8 mouse cellular contexts compared by ENCODE assay signal in genomic region chr5:133666473-133666872, GRCm38 (mm10).
DNase-seq lines count a peak whose midpoint lies in the region; ATAC-seq and TF ChIP-seq lines count a peak whose summit lies in the region.

No protein-coding gene starts in this region.

- H3K9me3 ChIP-seq in hindbrain, embryonic 14.5 days (ENCODE audit: control insufficient read depth, low read length), result no peaks in the 10 kb centered on the region
- no peaks in the 10 kb centered on the region for H3K9me3 ChIP-seq in hindbrain, embryonic 13.5 days

- no peak overlapping the region for H3K27ac ChIP-seq in hindbrain, embryonic 14.5 days
- H3K27ac ChIP-seq in hindbrain, embryonic 13.5 days, result no peak overlapping the region
- no peak overlapping the region for H3K27ac ChIP-seq in testis, adult 2 months (ENCODE audit: control insufficient read depth, insufficient read depth, low read depth, low read length)

- no peak for ATAC-seq in hindbrain, embryonic 14.5 days (ENCODE audit: low FRiP score)
- no peak for ATAC-seq in hindbrain, embryonic 13.5 days (ENCODE audit: low FRiP score)
- ATAC-seq in erythroblast, adult 5-6 weeks (replicated peaks; ENCODE audit: low FRiP score, poor library complexity, severe bottlenecking), result no peak

- peak; percentile 57 for TF ChIP-seq CTCF in lung, adult 2 months (IDR thresholded peaks at IDR 0.05; ENCODE audit: insufficient read depth, low read length)
- peak; percentile 65; the same call in 1 of the 2 replicates for TF ChIP-seq CTCF in testis, adult 2 months (IDR thresholded peaks at IDR 0.05; ENCODE audit: control insufficient read depth, insufficient read depth, insufficient replicate concordance, low read depth, low read length)

- 37% methylated on average over 6 of the region's 6 CpGs for WGBS in hindbrain, embryonic 14.5 days
- WGBS in hindbrain, embryonic 13.5 days, result 42% methylated on average over 6 of the region's 6 CpGs
- 38% methylated on average over 6 of the region's 6 CpGs for WGBS in lung, adult 2 months

- DNase-seq in hindbrain, embryonic 14.5 days (ENCODE audit: low spot score), result peak; percentile 29
- peak; percentile 14 for DNase-seq in MN1 (ENCODE audit: low spot score)
- peak; percentile 19 to 25 for DNase-seq in adrenal gland, postnatal 4 days (ENCODE audit: low spot score in 2 of 2)
- peak; percentile 61 for DNase-seq in gastrocnemius, postnatal 10 days
- DNase-seq in lung, adult 2 months, result peak; percentile 51

- no peaks in the 10 kb centered on the region for H3K4me1 ChIP-seq in hindbrain, embryonic 14.5 days (replicated peaks; ENCODE audit: control insufficient read depth, insufficient read depth, low read length)
- H3K4me1 ChIP-seq in hindbrain, embryonic 13.5 days (replicated peaks), result no peaks in the 10 kb centered on the region
- H3K4me1 ChIP-seq in lung, adult 2 months (ENCODE audit: control insufficient read depth, insufficient read depth, low read length), result no peaks in the 10 kb centered on the region
- no peaks in the 10 kb centered on the region for H3K4me1 ChIP-seq in testis, adult 2 months (ENCODE audit: control insufficient read depth, insufficient read depth, low read length)

- no peak overlapping the region for H3K4me2 ChIP-seq in hindbrain, embryonic 14.5 days (replicated peaks)
- H3K4me2 ChIP-seq in hindbrain, embryonic 13.5 days, result no peak overlapping the region

- no peak overlapping the region for H3K9ac ChIP-seq in hindbrain, embryonic 14.5 days
- no peak overlapping the region for H3K9ac ChIP-seq in hindbrain, embryonic 13.5 days

- H3K27me3 ChIP-seq in hindbrain, embryonic 14.5 days (ENCODE audit: control insufficient read depth, insufficient read depth, low read length), result no peaks in the 10 kb centered on the region
- 0 out of 2 replicates have a peak, but pooled peaks cover 2% of the 10 kb centered on the region for H3K27me3 ChIP-seq in hindbrain, embryonic 13.5 days
- H3K27me3 ChIP-seq in testis, adult 2 months (ENCODE audit: control insufficient read depth, insufficient read depth, low read length), result no peaks in the 10 kb centered on the region

- no peak for TF ChIP-seq POLR2A in lung, adult 2 months (IDR thresholded peaks at IDR 0.05; ENCODE audit: borderline replicate concordance, extremely low read depth, low read depth, low read length)
- no peak for TF ChIP-seq POLR2A in testis, adult 2 months (IDR thresholded peaks at IDR 0.05; ENCODE audit: control insufficient read depth, low read depth, low read length)

- no peak overlapping the region for H3K4me3 ChIP-seq in hindbrain, embryonic 14.5 days (replicated peaks; ENCODE audit: low read length)
- no peak overlapping the region for H3K4me3 ChIP-seq in hindbrain, embryonic 13.5 days
- H3K4me3 ChIP-seq in lung, adult 2 months (replicated peaks; ENCODE audit: extremely low read depth, low read depth, low read length), result no peak overlapping the region
- H3K4me3 ChIP-seq in testis, adult 2 months (ENCODE audit: control insufficient read depth, low read depth, low read length), result no peak overlapping the region

- no peaks in the 10 kb centered on the region for H3K36me3 ChIP-seq in hindbrain, embryonic 14.5 days (replicated peaks; ENCODE audit: control insufficient read depth, insufficient read depth)
- no peaks in the 10 kb centered on the region for H3K36me3 ChIP-seq in hindbrain, embryonic 13.5 days
- no peaks in the 10 kb centered on the region for H3K36me3 ChIP-seq in testis, adult 2 months (ENCODE audit: control insufficient read depth, insufficient read depth, low read length)
